In the genomic region with DNA sequence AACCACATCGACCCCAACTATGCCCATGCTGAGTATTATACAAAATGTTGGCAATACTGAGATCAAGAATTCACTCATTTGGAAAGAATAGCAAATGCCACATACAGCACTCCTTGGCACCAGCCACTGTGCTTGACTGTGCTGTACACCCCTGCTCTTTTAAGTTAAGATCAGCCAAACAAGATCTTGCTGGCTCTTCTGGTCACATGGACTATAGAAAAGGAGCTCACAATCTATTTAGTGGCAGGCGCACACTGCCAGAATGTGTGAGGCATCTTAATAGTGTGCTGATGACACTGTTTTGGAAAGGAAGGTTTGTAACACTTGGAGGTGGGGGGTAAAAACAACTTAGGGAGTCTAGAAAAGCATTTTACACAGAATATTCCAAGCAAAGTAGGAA, we compare ENCODE assay signal across 26 mouse cellular contexts.
"Had no signal": no experiment of that assay in that cellular context is flagged by ENCODE, and none has a peak within 500 bp of the region (broad histone marks: within the 10 kb centered on the region; RNA-seq: fewer than 3 reads in every experiment).

No protein-coding gene starts in this region.

- ATAC-seq: inflammation-experienced regulatory T-cells, adult 6 months; intestine, embryonic 15.5 days; intestine, postnatal 0 days had no signal

- H3K9ac ChIP-seq: heart, embryonic 12.5 days; hindbrain, embryonic 14.5 days; intestine, embryonic 15.5 days; limb, embryonic 12.5 days; liver, embryonic 13.5 days; liver, embryonic 15.5 days had no signal

- H3K9me3 ChIP-seq: heart, embryonic 10.5 days; heart, embryonic 12.5 days; hindbrain, embryonic 10.5 days; intestine, embryonic 15.5 days; limb, embryonic 10.5 days; limb, embryonic 12.5 days; liver, embryonic 13.5 days; liver, embryonic 15.5 days had no signal

- DNase-seq: gastrocnemius, adult 2 months; gastrocnemius, postnatal 10 days; gastrocnemius, postnatal 25 days; heart, adult 18-20 months; heart, postnatal 10 days; heart, postnatal 4 days; kidney, adult 18-20 months; kidney, adult 8-10 months; kidney, postnatal 10 days; kidney, postnatal 25 days; kidney, postnatal 4 days; liver; liver, embryonic 13.5 days had no signal

- H3K27ac ChIP-seq: gastrocnemius, adult 2 months; heart, embryonic 10.5 days; hindbrain, embryonic 10.5 days; hindbrain, embryonic 14.5 days; intestine, embryonic 15.5 days; layer of hippocampus, adult 2 months; left cerebral cortex, adult 2 months; limb, embryonic 10.5 days; limb, embryonic 12.5 days; liver, embryonic 13.5 days; liver, embryonic 15.5 days had no signal

- H3K4me1 ChIP-seq: heart, embryonic 10.5 days; heart, embryonic 12.5 days; hindbrain, embryonic 10.5 days; intestine, embryonic 15.5 days; limb, embryonic 10.5 days; limb, embryonic 12.5 days; liver, embryonic 13.5 days; liver, embryonic 15.5 days had no signal

- H3K4me3 ChIP-seq: gastrocnemius, adult 2 months; heart, embryonic 10.5 days; heart, embryonic 12.5 days; hindbrain, embryonic 10.5 days; intestine, embryonic 15.5 days; layer of hippocampus, adult 2 months; left cerebral cortex, adult 2 months; limb, embryonic 10.5 days; limb, embryonic 12.5 days; liver, embryonic 13.5 days; liver, embryonic 15.5 days had no signal

- H3K4me2 ChIP-seq: heart, embryonic 12.5 days; hindbrain, embryonic 14.5 days; intestine, embryonic 15.5 days; limb, embryonic 12.5 days; liver, embryonic 11.5 days; liver, embryonic 13.5 days; liver, embryonic 15.5 days had no signal

- H3K36me3 ChIP-seq: heart, embryonic 10.5 days; heart, embryonic 12.5 days; hindbrain, embryonic 10.5 days; intestine, embryonic 15.5 days; limb, embryonic 10.5 days; limb, embryonic 12.5 days; liver, embryonic 13.5 days; liver, embryonic 15.5 days had no signal

- H3K27me3 ChIP-seq: heart, embryonic 12.5 days; intestine, embryonic 15.5 days; limb, embryonic 12.5 days; liver, embryonic 13.5 days; liver, embryonic 15.5 days had no signal
